Mouse (Mus musculus) ES-E14 (cell line): ENCODE measurements around the gene Mast4.

ENCODE experiments used
- HCFC1 ChIP-seq: IDR thresholded peaks from 2 replicates; pipeline ENCODE4 v1.6.1; 2012; ENCODE audit warnings: low read length, inconsistent platforms, borderline replicate concordance; ENCODE audit not compliant: insufficient read depth
- ZNF384 ChIP-seq: IDR thresholded peaks from 2 replicates; pipeline ENCODE4 v1.6.1; 2012; ENCODE audit warnings: low read depth, low read length, inconsistent platforms

- no peak for TF ChIP-seq ZNF384
- TF ChIP-seq HCFC1 = no peak
Measured at GRCm38 (mm10) chr13:103094595-103094994, 239.7 kb downstream of the Mast4 start.
